Mouse (Mus musculus) natural killer cell, adult 2 months (primary cell): Measurements from ENCODE around the gene Rabgap1l.

ENCODE experiments used
- DNase-seq, 2 experiments: peaks; one replicate each; pipeline ENCODE4 v3.0.0; 2022; ENCODE audit warnings: low spot score in 2 of 2

The Rabgap1l gene

GRCm38 (mm10) chr1:160245954-160246353 is 547.1 kb downstream of the Rabgap1l start:
- peak in 1 of 2 experiments; percentile 61 for DNase-seq

GRCm38 (mm10) chr1:160244689-160245088 is 548.3 kb downstream of the Rabgap1l start:
- DNase-seq = no peak

- no peak for DNase-seq
Measured at GRCm38 (mm10) chr1:160240091-160240490, 552.9 kb downstream of the Rabgap1l start.

- no peak for DNase-seq
Measured at GRCm38 (mm10) chr1:160238852-160239443, 554.1 kb downstream of the Rabgap1l start.

- DNase-seq = no peak
Measured at GRCm38 (mm10) chr1:160237981-160238380, 555.0 kb downstream of the Rabgap1l start.

GRCm38 (mm10) chr1:160233921-160234320 is 559.1 kb downstream of the Rabgap1l start:
- DNase-seq = peak in 1 of 2 experiments; percentile 64

- no peak for DNase-seq
Measured at GRCm38 (mm10) chr1:160232113-160232512, 560.9 kb downstream of the Rabgap1l start.

GRCm38 (mm10) chr1:160231013-160231412 is 562.0 kb downstream of the Rabgap1l start:
- DNase-seq = no peak

- DNase-seq = no peak
Measured at GRCm38 (mm10) chr1:160227850-160228249, 565.2 kb downstream of the Rabgap1l start.

GRCm38 (mm10) chr1:160227196-160227595 is 565.8 kb downstream of the Rabgap1l start:
- no peak for DNase-seq

- no peak for DNase-seq
Measured at GRCm38 (mm10) chr1:160224093-160224492, 568.9 kb downstream of the Rabgap1l start.

GRCm38 (mm10) chr1:160217898-160218297 is 575.1 kb downstream of the Rabgap1l start:
- no peak for DNase-seq

- DNase-seq = no peak
Measured at GRCm38 (mm10) chr1:160214171-160214570, 578.8 kb downstream of the Rabgap1l start.

GRCm38 (mm10) chr1:160212703-160213669 is 580.0 kb downstream of the Rabgap1l start, which contains the start of gene Cacybp:
Gene Cacybp, minus strand, starts transcription at chr1:160212875.
- DNase-seq = peak; percentile 100

- peak in 1 of 2 experiments; percentile 26 for DNase-seq
Measured at GRCm38 (mm10) chr1:160212123-160212691, 580.8 kb downstream of the Rabgap1l start.

- DNase-seq = no peak
Measured at GRCm38 (mm10) chr1:160211597-160212122, 581.4 kb downstream of the Rabgap1l start.

GRCm38 (mm10) chr1:160210566-160210965 is 582.4 kb downstream of the Rabgap1l start:
- no peak for DNase-seq

GRCm38 (mm10) chr1:160209844-160210243 is 583.2 kb downstream of the Rabgap1l start:
- no peak for DNase-seq

- DNase-seq = no peak
Measured at GRCm38 (mm10) chr1:160205486-160205885, 587.5 kb downstream of the Rabgap1l start.

GRCm38 (mm10) chr1:160195337-160195663 is 597.7 kb downstream of the Rabgap1l start:
- DNase-seq = no peak

GRCm38 (mm10) chr1:160194529-160195336 is 598.3 kb downstream of the Rabgap1l start, which contains the start of gene Mrps14:
Gene Mrps14, plus strand, starts transcription at chr1:160195215.
- DNase-seq = peak; percentile 99
